Mouse (Mus musculus): ENCODE measurements at regions not wholly inside any gene's neighbourhood (a gene's known extent, or its start where the extent isn't known, plus 50 kb on each side); places are given as distances from the start of the nearest gene placed in this dataset.
A peak's percentile ranks its signal among the peaks of the same experiment; 100 is the strongest.
"Not testable (repeated sequence)": the region's sequence is repeated elsewhere in the genome, so short reads cannot be mapped to it uniquely, and the experiment has no call there.

GRCm38 (mm10) chr10:118603857-118604414 is 163.1 kb downstream of the Ifng start:
- DNase-seq (ENCODE audit: low read depth, low spot score), result no peak

- DNase-seq (ENCODE audit: low read depth, low spot score), result no peak
Measured at GRCm38 (mm10) chr10:118605156-118605821, 164.4 kb downstream of the Ifng start.

- DNase-seq (ENCODE audit: low read depth, low spot score), result no peak
Measured at GRCm38 (mm10) chr10:118607418-118607817, 166.6 kb downstream of the Ifng start.

DNA sequence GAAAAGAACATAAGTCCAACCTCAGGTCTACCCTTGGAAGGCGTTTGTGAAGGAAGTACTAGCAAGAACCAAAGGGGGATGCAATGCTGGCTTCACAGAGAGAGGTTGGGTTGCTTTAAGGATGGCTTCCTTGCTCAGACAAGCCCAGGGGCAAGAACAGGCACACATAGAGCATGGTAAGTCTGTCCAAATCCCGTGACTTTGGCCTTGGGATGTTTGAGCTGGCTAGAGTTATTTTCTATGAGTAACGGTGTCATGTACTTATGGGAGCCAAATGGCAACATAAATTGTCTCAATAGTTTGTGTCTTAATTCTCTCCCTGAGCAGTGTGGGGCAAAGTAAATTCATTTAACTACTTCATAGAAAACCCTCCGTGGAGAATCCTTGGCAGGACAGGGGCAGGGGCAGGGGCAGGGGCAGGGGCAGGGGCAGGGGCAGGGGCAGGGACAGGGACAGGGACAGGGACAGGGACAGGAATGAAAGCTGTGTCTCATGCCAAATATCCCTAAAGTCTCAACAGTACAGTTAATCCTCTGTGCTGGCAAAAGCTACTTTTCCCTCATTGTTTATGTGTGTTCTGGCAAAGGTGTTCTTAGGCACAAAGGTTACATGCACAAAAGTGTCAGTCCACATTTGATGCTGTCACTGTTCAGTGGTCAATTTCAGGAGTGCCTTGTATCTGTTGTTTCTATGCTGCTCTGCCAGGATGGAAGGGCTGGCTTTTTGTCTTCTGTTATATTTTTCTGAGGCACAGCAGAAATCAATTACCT is 167.7 kb downstream of the Ifng start:
- no peak for DNase-seq (ENCODE audit: low read depth, low spot score)

GRCm38 (mm10) chr10:118609157-118609556 is 168.3 kb downstream of the Ifng start:
- no peak for DNase-seq (ENCODE audit: low read depth, low spot score)

- DNase-seq (ENCODE audit: low read depth, low spot score), result no peak
Measured at GRCm38 (mm10) chr10:118610868-118611461, 170.1 kb downstream of the Ifng start.

DNA sequence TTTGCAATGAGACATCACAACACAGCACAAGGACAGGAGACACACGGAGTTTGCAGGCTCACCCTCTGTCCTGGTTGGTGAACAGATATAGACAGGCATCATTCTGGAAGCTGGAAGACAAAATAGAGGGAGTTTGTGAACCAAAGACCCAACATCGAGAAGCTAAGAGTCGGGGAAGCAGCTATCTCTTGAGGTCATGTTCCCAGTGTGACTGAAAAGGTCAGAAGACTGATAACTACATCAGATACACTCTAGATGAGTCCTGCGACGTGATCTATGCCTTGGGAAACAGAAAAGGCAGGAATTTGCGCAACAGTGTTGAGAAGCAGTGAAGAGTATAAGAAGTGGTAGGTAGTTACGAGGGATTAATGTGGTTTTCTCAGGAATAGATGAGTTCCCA is 171.2 kb downstream of the Ifng start:
- DNase-seq (ENCODE audit: low read depth, low spot score), result no peak

- no peak for DNase-seq (ENCODE audit: low read depth, low spot score)
Measured at GRCm38 (mm10) chr10:118613056-118613695, 172.3 kb downstream of the Ifng start.

- no peak for DNase-seq (ENCODE audit: low read depth, low spot score)
Measured at GRCm38 (mm10) chr10:118614251-118614865, 173.5 kb downstream of the Ifng start.

DNA sequence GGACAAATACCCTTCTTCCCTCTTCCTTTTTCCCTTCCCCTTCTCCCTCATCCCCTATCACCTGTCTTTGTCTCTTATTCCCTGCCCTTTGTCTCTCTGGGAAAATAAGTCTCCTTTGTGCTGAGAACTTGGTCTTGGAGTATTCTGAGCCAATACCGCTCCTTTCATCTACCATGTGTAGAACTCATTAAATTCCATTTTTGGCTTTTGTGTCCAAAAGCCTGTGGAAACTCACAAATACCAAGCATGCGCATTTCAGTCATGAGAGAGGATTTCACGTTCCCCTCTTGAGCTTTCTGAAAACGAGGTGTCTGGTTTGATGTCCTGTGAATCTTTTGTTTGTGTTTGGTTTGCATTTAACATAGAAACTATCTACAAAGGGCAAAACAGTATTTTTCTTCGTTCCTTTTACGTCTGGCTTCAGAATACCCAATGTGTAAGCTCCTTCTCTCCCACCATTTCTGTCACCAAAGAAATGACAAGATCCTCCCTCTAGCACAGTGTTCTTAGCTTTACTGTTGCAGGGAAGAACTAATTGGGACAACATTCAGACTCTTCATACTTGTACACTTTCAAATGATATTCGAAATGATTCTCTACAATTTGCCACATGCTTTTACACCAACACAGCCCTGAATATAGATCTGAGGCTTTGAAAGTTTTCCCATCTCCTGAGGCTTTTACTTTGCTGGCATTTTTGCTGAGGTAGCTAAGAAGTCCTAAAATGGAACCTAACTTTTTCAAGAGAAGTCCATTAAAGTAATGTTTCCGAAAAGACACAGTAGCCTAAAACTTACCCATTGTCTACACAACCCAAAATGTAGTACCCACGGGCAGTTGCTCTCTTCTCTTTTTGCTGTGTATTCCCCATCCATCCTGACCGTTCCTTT is 174.5 kb downstream of the Ifng start:
- no peak for DNase-seq (ENCODE audit: low read depth, low spot score)

GRCm38 (mm10) chr10:118616031-118616615 is 175.3 kb downstream of the Ifng start:
- no peak for DNase-seq (ENCODE audit: low read depth, low spot score)

DNA sequence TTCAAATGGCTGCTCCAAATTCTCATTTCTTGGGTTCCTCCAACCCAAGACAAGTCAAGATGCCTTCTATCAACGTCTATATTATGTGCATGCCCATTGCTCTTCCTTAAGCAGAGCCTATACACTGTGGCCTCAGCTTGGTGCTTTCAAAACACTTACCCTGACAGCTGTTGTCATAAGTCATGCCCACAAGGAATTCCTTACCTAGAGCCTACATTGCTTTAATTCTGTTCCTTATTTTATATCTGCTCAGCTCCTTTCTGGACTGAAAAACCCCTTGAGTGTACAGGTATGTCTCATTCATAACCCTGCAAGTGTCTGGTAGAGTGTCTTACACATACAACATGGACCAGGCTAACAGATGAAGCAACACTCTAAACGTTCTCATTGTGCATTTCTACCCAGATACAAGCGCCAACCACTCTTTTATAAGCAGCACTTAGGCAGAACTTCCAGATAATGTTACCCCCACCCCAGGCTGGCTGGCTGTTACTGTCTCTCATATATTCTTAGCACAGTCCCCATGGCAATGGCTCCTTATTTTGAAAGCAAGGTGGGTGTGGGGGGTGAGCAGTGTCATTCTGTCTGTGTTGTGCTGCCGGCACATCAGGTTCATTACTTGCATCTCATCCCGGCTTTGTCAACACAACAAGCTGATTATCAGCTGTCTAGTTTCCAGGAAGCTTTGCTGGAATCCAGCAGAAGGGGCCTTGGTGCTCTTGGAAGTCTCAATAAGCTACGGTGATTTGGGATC is 176.6 kb downstream of the Ifng start:
- DNase-seq (ENCODE audit: low read depth, low spot score), result peak; percentile 24

DNA sequence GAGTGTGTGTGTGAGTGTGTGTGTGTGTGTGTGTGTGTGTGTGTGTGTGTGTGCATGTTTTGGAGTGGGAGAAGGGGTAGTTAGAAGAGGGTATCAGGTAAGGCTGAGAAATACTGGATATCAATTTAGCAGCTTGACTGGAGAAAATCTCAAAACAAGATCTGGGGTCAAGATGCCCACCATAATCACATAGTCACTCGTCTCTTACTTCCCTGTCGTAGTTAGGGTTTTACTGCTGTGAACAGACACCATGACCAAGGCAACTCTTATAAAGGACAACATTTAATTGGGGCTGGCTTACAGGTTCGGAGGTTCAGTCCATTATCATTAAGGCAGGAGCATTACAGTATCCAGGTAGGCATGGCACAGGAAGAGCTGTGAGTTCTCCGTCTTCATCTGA is 177.4 kb downstream of the Ifng start:
- not testable (repeated sequence) for DNase-seq (ENCODE audit: low read depth, low spot score)

GRCm38 (mm10) chr10:118618766-118619600 is 178.1 kb downstream of the Ifng start:
- no peak for DNase-seq (ENCODE audit: low read depth, low spot score)

GRCm38 (mm10) chr10:118619601-118620000 is 178.8 kb downstream of the Ifng start:
- no peak for DNase-seq (ENCODE audit: low read depth, low spot score)

DNA sequence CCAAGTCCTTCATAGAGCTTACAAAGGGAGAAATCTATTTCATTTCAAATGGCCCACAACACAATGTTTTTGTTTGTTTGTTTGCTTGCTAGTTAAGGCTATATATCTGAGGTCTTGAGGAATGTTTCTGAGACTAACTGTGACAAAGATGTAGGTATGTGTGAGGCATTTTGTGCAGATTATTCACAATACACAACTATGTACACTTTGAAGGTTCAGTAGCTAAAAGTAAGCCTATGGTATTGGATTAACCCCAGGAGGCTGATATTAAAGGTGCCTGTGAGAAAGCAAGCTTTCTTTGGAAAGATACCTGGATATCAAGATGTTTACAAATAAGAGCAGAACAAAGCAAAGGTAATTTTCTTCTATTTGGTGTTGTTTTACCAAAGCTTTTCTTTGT is 179.8 kb downstream of the Ifng start:
- no peak for DNase-seq (ENCODE audit: low read depth, low spot score)

GRCm38 (mm10) chr10:118621546-118621945 is 180.7 kb downstream of the Ifng start:
- DNase-seq (ENCODE audit: low read depth, low spot score), result no peak

- no peak for DNase-seq (ENCODE audit: low read depth, low spot score)
Measured at GRCm38 (mm10) chr10:118622131-118622530, 181.3 kb downstream of the Ifng start.

Data from skeletal muscle tissue, adult 2 months (tissue).